Mouse (Mus musculus) bone marrow, adult 2 months (tissue): Measurements from ENCODE around the gene Cc2d1a.

Source experiments
- CTCF ChIP-seq: fragments of 200-500 bp; IDR thresholded peaks from 2 replicates; pipeline ENCODE4 v1.5.1; 2011; ENCODE audit warnings: low read length, control low read depth; ENCODE audit not compliant: control insufficient read depth, insufficient read depth
- POLR2A ChIP-seq: fragments of 200-500 bp; IDR thresholded peaks from 2 replicates; pipeline ENCODE4 v1.6.1; 2011; ENCODE audit warnings: low read depth, mild to moderate bottlenecking, control low read depth, low read length, borderline replicate concordance; ENCODE audit not compliant: control insufficient read depth

DNA sequence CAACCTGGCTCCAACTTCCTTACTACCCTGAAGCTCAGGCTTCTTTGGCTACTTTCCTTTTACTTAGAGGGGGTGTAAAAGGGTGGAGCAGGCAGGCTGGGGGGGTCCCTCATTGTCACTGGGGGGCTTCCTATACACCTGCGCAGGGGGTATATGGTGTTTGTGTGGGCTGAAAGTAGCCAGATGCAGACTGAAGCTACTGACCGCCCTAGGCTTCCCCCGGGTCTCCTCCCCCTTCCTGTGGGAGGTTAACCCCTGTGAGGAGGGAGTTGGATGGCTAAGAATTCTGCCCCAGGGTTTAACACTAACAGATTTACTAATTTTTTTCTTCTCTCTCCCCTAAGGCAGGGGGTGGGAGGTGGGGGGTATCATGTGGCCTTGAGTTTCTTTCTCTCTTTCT lies 28.8 kb upstream of the Cc2d1a start:
- TF ChIP-seq POLR2A (no peak), CTCF (no peak)
